In the genomic region with DNA sequence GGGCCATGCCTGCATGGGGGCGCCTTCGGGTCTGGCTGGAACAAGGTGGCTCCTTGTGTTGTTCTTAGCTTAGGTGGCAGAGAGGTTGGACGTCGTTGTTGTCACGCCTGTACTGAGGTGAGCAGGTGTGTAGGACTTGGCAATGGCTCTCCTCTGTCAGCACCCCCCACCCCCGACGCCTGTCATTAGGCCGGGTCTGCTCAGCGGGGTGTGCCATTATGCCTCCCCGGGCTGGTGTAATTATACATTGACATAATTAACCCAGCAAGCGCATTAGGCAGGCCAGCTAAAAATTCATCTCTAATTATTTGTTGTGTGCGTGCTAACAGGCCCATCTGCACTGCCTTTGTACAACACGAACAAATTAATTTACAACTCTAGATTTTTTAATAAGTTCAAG, we compare ENCODE assay signal across 15 mouse cellular contexts. TPM values are rescaled to one million over a fixed set of nuclear protein-coding genes. Genes with fewer than 3 reads are reported as not detected.
DNase-seq lines count a peak whose midpoint lies in the region; ATAC-seq lines count a peak whose summit lies in the region.
"Had no signal": no experiment of that assay in that cellular context is flagged by ENCODE, and none has a peak within 500 bp of the region (broad histone marks: within the 10 kb centered on the region; RNA-seq: fewer than 3 reads in every experiment).

No protein-coding gene starts in this region.

- no peaks in the 10 kb centered on the region for H3K27me3 ChIP-seq in hindbrain, embryonic 12.5 days
- no peaks in the 10 kb centered on the region for H3K27me3 ChIP-seq in hindbrain, embryonic 11.5 days (ENCODE audit: control insufficient read depth, insufficient read depth, low read length)
- peaks cover 30% of the 10 kb centered on the region for H3K27me3 ChIP-seq in forebrain, embryonic 12.5 days
- H3K27me3 ChIP-seq in limb, embryonic 10.5 days (ENCODE audit: low read depth, poor library complexity, severe bottlenecking), result peaks cover 20% of the 10 kb centered on the region; the same call in 1 of the 2 replicates

- H3K4me1 ChIP-seq in hindbrain, embryonic 12.5 days, result peaks cover 13% of the 10 kb centered on the region
- H3K4me1 ChIP-seq in hindbrain, embryonic 11.5 days (replicated peaks; ENCODE audit: control insufficient read depth, insufficient read depth, low read length), result no peaks in the 10 kb centered on the region
- H3K4me1 ChIP-seq in forebrain, embryonic 12.5 days, result peaks cover 15% of the 10 kb centered on the region
- H3K4me1 ChIP-seq in limb, embryonic 10.5 days, result peaks cover 32% of the 10 kb centered on the region
- H3K4me1 ChIP-seq: heart, embryonic 15.5 days had no signal

- 30% methylated on average over 13 of the region's 13 CpGs for WGBS in hindbrain, embryonic 12.5 days
- 45% methylated on average over 13 of the region's 13 CpGs for WGBS in hindbrain, embryonic 11.5 days
- WGBS in forebrain, embryonic 12.5 days, result 18% methylated on average over 13 of the region's 13 CpGs
- WGBS in limb, embryonic 10.5 days, result 44% methylated on average over 13 of the region's 13 CpGs

- no peak for DNase-seq in hindbrain, embryonic 11.5 days (ENCODE audit: low spot score)
- DNase-seq in Muller cell, postnatal 12 days (ENCODE audit: inconsistent ontology term), result peak; percentile 44
- peak; percentile 50 for DNase-seq in limb, embryonic 10.5 days (ENCODE audit: low spot score)
- no peak for DNase-seq in spleen, postnatal 4 days (ENCODE audit: low spot score in 2 of 2)
- DNase-seq in ovary, postnatal 14 days (ENCODE audit: low spot score), result no peak
- no peak for DNase-seq in heart, adult 8-10 months (ENCODE audit: low spot score)
- DNase-seq: gastrocnemius, postnatal 10 days; kidney, postnatal 25 days had no signal

- H3K27ac ChIP-seq in hindbrain, embryonic 12.5 days, result peak overlapping the region; percentile 35; the same call in 1 of the 2 replicates
- H3K27ac ChIP-seq in hindbrain, embryonic 11.5 days (ENCODE audit: low read depth, low read length), result no peak overlapping the region
- H3K27ac ChIP-seq in forebrain, embryonic 12.5 days, result peak overlapping the region; percentile 47; the same call in 1 of the 2 replicates
- H3K27ac ChIP-seq in limb, embryonic 10.5 days, result no peak overlapping the region
- H3K27ac ChIP-seq: heart, embryonic 15.5 days; stomach, postnatal 0 days had no signal

- H3K4me2 ChIP-seq in hindbrain, embryonic 12.5 days (replicated peaks), result no peak overlapping the region
- H3K4me2 ChIP-seq in hindbrain, embryonic 11.5 days (replicated peaks; ENCODE audit: low read depth, low read length), result no peak overlapping the region
- no peak overlapping the region for H3K4me2 ChIP-seq in forebrain, embryonic 12.5 days
- H3K4me2 ChIP-seq: heart, embryonic 15.5 days; liver, embryonic 11.5 days had no signal

- no peak overlapping the region for H3K4me3 ChIP-seq in hindbrain, embryonic 12.5 days
- no peak overlapping the region for H3K4me3 ChIP-seq in hindbrain, embryonic 11.5 days (ENCODE audit: low read depth, low read length)
- H3K4me3 ChIP-seq in forebrain, embryonic 12.5 days (replicated peaks), result no peak overlapping the region
- no peak overlapping the region for H3K4me3 ChIP-seq in limb, embryonic 10.5 days
- H3K4me3 ChIP-seq: heart, embryonic 15.5 days had no signal

- H3K9ac ChIP-seq in hindbrain, embryonic 12.5 days, result no peak overlapping the region
- no peak overlapping the region for H3K9ac ChIP-seq in hindbrain, embryonic 11.5 days (ENCODE audit: low read depth, low read length)
- H3K9ac ChIP-seq in forebrain, embryonic 12.5 days, result no peak overlapping the region
- H3K9ac ChIP-seq: heart, embryonic 15.5 days had no signal

- 0 out of 2 replicates have a peak, but pooled peaks cover 4% of the 10 kb centered on the region for H3K9me3 ChIP-seq in hindbrain, embryonic 12.5 days (replicated peaks)
- no peaks in the 10 kb centered on the region for H3K9me3 ChIP-seq in hindbrain, embryonic 11.5 days (ENCODE audit: control insufficient read depth, low read length)
- H3K9me3 ChIP-seq in forebrain, embryonic 12.5 days, result peaks cover 6% of the 10 kb centered on the region; the same call in 1 of the 2 replicates
- H3K9me3 ChIP-seq in limb, embryonic 10.5 days (replicated peaks), result no peaks in the 10 kb centered on the region
- H3K9me3 ChIP-seq: heart, embryonic 15.5 days had no signal

- peaks cover 6% of the 10 kb centered on the region for H3K36me3 ChIP-seq in hindbrain, embryonic 12.5 days
- no peaks in the 10 kb centered on the region for H3K36me3 ChIP-seq in hindbrain, embryonic 11.5 days (ENCODE audit: control insufficient read depth, insufficient read depth, low read length)
- peaks cover 11% of the 10 kb centered on the region; the same call in 1 of the 2 replicates for H3K36me3 ChIP-seq in forebrain, embryonic 12.5 days (replicated peaks)
- H3K36me3 ChIP-seq in limb, embryonic 10.5 days, result peaks cover 3% of the 10 kb centered on the region; the same call in 1 of the 2 replicates
- H3K36me3 ChIP-seq: heart, embryonic 15.5 days had no signal

- peak; percentile 57 for ATAC-seq in hindbrain, embryonic 12.5 days (ENCODE audit: low FRiP score)
- ATAC-seq in hindbrain, embryonic 11.5 days (ENCODE audit: low FRiP score), result no peak
- peak; percentile 72 for ATAC-seq in forebrain, embryonic 12.5 days (ENCODE audit: low FRiP score)
- ATAC-seq: activated CD4-positive, CD25-positive, alpha-beta regulatory T cell, adult 4 months; lung, postnatal 0 days had no signal

RNA-seq across cellular contexts. Expression of gene Pheta1, which starts 40.6 kb away (rescaled TPM):
- polyA plus RNA-seq in hindbrain, embryonic 12.5 days (2016; fragmentation: Nextera tagmentation; extraction: Ambion mirVana), result 48.1 and 50.5 TPM in 2 replicates
- polyA plus RNA-seq in hindbrain, embryonic 11.5 days (2014; fragmentation: Nextera tagmentation; extraction: Ambion mirVana), result 27.0 and 29.3 TPM in 2 replicates
- polyA plus RNA-seq in forebrain, embryonic 12.5 days (2016; fragmentation: Nextera tagmentation; extraction: Ambion mirVana), result 44.6 and 48.1 TPM in 2 replicates
- polyA plus RNA-seq in limb, embryonic 10.5 days (2016; fragmentation: Nextera tagmentation; extraction: Ambion mirVana), result 60.2 and 67.0 TPM in 2 replicates
- 10 to 100 TPM in 1 of 4 experiments, 1 to 10 TPM in 3; 8.6 to 10.1 (median 9.1) TPM for total RNA-seq in heart, adult 8-10 months (2022)

RNA-seq across cellular contexts. Expression of gene Sh2b3, which starts 51.9 kb away (rescaled TPM):
- polyA plus RNA-seq in hindbrain, embryonic 12.5 days (2016; fragmentation: Nextera tagmentation; extraction: Ambion mirVana), result 11.4 and 12.1 TPM in 2 replicates
- 8.4 and 9.6 TPM in 2 replicates for polyA plus RNA-seq in hindbrain, embryonic 11.5 days (2014; fragmentation: Nextera tagmentation; extraction: Ambion mirVana)
- 7.1 and 7.4 TPM in 2 replicates for polyA plus RNA-seq in forebrain, embryonic 12.5 days (2016; fragmentation: Nextera tagmentation; extraction: Ambion mirVana)
- polyA plus RNA-seq in limb, embryonic 10.5 days (2016; fragmentation: Nextera tagmentation; extraction: Ambion mirVana), result 10.9 and 11.2 TPM in 2 replicates
- total RNA-seq in heart, adult 8-10 months (2022), result 10 to 100 TPM; 19.2 to 23.0 (median 22.3) TPM

Comparison
In these comparisons a context has a peak if more than half of its experiments do, and no peak if none do; other contexts are left out.
1. H3K27ac ChIP-seq: peak in hindbrain, embryonic 12.5 days (single experiment) and forebrain, embryonic 12.5 days (single experiment); none in hindbrain, embryonic 11.5 days (single experiment) and limb, embryonic 10.5 days (single experiment).
2. DNase-seq: peak in Muller cell, postnatal 12 days (single experiment) and limb, embryonic 10.5 days (single experiment); none in hindbrain, embryonic 11.5 days (single experiment), spleen, postnatal 4 days (0 of 2), ovary, postnatal 14 days (single experiment) and heart, adult 8-10 months (single experiment).